Mouse (Mus musculus) liver, embryonic 15.5 days (tissue): ENCODE results near the gene Sdccag8. TPM values are rescaled to one million over a fixed set of nuclear protein-coding genes. Genes with fewer than 3 reads are reported as not detected.

Source experiments
- ATAC-seq: fragments of 200-750 bp; cut with Nextera tagmentation; 2 replicates; pipeline ENCODE4 v1.8.0; 2017; ENCODE audit warnings: moderate number of reproducible peaks, mild to moderate bottlenecking, moderate library complexity; ENCODE audit not compliant: insufficient read depth
- H3K27ac ChIP-seq: fragments of 300-500 bp; sonication (generic); replicated peaks from 2 replicates; pipeline ENCODE4 v1.5.1; 2015; ENCODE audit warnings: mild to moderate bottlenecking, inconsistent platforms
- H3K27me3 ChIP-seq: fragments of 300-500 bp; sonication (generic); 2 replicates; pipeline ENCODE4 v1.6.1; 2015; ENCODE audit warnings: mild to moderate bottlenecking, inconsistent platforms
- H3K36me3 ChIP-seq: fragments of 300-500 bp; sonication (generic); replicated peaks from 2 replicates; pipeline ENCODE4 v1.6.1; 2015; ENCODE audit warnings: moderate library complexity, mild to moderate bottlenecking, inconsistent platforms
- H3K4me1 ChIP-seq: fragments of 300-500 bp; sonication (generic); replicated peaks from 2 replicates; pipeline ENCODE4 v1.6.1; 2015; ENCODE audit warnings: inconsistent platforms
- H3K4me2 ChIP-seq: fragments of 300-500 bp; sonication (generic); 2 replicates; pipeline ENCODE4 v1.6.1; 2015; ENCODE audit warnings: moderate library complexity, mild to moderate bottlenecking, inconsistent platforms
- H3K4me3 ChIP-seq: fragments of 300-500 bp; sonication (generic); replicated peaks from 2 replicates; pipeline ENCODE4 v1.5.1; 2015; ENCODE audit warnings: mild to moderate bottlenecking, inconsistent platforms
- H3K9ac ChIP-seq: fragments of 300-500 bp; sonication (generic); 2 replicates; pipeline ENCODE4 v1.6.1; 2015; ENCODE audit warnings: moderate library complexity, mild to moderate bottlenecking, inconsistent platforms
- H3K9me3 ChIP-seq: fragments of 300-500 bp; sonication (generic); replicated peaks from 2 replicates; pipeline ENCODE4 v1.6.1; 2016; ENCODE audit warnings: inconsistent platforms
- WGBS: fragments of 180-500 bp; shearing (Covaris S2); methylation state at CpG from one replicate; pipeline ENCODE4 v1.1.7; 2015; ENCODE audit warnings: mixed read lengths; ENCODE audit not compliant: insufficient replicate concordance; 5-methylcytosine and 5-hydroxymethylcytosine counted together
- polyA plus RNA-seq: library from polyadenylated mRNA; unstranded; fragments of >200 nt; fragmentation: Nextera tagmentation; extraction: Ambion mirVana; gene quantifications from 2 replicates; pipeline ENCODE4 v1.2.1, GENCODE M21; 2015

Gene Sdccag8
- polyA plus RNA-seq, 1 experiment from 2014 or later: 5.0 TPM

DNA sequence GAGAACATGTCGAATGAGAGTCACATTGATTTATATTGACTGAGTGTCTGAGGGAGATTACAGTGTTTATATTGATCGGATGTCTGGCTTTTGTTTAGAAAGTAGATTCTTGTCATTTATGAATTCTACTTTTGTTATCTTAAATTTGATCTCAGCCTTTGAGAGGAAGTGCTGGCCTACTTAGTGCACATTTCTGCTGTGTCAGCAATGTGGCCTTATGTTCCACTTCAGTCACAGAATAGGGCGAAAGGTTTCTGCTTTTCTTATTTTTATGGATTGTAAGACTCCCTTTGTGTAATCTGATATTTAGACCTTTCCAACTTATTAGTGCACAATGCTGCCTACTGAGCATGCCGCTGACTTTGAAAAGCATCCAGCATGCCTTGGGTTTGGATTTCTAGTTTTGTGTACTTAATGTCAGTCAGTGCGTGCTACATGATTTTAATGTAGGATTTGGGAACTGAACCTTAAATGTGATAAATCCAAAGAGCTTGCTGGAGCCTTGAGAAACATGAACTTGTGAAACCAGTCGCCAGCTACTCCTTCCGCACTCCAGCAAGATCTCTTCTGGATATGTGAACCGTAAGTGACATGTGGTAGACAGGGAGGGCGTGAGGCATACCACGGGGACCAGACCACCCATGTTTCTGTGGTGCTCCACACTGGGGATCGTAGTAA is 34.3 kb downstream of the Sdccag8 start:
- Histone ChIP-seq H3K4me3 (no peak overlapping the region), H3K27ac (no peak overlapping the region), H3K9ac (no peak overlapping the region), H3K27me3 (no peaks in the 10 kb centered on the region), H3K4me1 (no peaks in the 10 kb centered on the region), H3K9me3 (no peaks in the 10 kb centered on the region), H3K4me2 (no peak overlapping the region), H3K36me3 (0 out of 2 replicates have a peak, but pooled peaks cover 9% of the 10 kb centered on the region)
- 74% methylated on average over 11 of the region's 11 CpGs for WGBS
- ATAC-seq: no peak

DNA sequence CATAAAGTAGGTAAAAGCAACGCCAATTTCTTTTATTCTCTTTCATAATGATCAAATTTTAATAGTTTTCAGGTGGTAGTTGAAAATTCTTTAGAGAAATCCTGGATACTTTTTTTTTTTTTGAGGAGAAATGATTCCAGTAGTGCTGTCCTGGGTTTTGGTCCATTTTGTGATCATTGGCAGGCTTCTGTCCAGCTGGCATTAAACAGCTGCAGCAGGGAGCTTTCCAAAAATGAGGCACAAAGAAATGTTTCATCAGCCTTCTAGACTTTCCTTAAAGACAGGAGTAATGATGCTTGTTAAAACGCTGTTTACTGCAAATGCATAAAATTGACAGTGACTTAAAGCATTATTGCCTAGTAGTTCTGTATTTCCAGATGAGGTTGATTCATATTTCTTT is 34.9 kb downstream of the Sdccag8 start:
- Histone ChIP-seq H3K27ac (no peak overlapping the region), H3K9me3 (no peaks in the 10 kb centered on the region), H3K4me3 (no peak overlapping the region), H3K4me1 (no peaks in the 10 kb centered on the region), H3K36me3 (0 out of 2 replicates have a peak, but pooled peaks cover 9% of the 10 kb centered on the region), H3K4me2 (no peak overlapping the region), H3K27me3 (no peaks in the 10 kb centered on the region), H3K9ac (no peak overlapping the region)
- 76% methylated on average over 2 of the region's 2 CpGs for WGBS
- ATAC-seq: no peak

DNA sequence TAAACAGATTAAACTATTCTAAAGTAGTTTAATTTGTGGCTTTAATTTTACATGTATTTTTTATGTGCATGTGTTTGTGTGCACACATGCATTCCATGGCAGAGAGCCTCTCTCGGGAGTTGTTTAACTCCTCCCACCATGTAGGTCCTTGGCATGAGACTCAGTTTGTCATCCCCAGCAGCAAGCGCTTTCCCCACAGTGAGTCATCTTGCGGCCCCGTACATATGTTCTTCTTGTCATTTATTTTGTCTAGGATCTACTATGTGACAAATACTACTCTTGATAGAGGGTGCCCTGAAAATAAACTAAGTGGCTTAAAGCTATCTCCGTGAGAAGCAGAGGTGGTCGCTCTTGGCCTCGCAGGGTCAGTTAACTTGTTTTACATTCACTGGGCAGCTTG is 36.9 kb downstream of the Sdccag8 start:
- Histone ChIP-seq H3K4me2 (no peak overlapping the region), H3K4me1 (no peaks in the 10 kb centered on the region), H3K4me3 (no peak overlapping the region), H3K9me3 (no peaks in the 10 kb centered on the region), H3K9ac (no peak overlapping the region), H3K27ac (no peak overlapping the region), H3K27me3 (no peaks in the 10 kb centered on the region), H3K36me3 (no peaks in the 10 kb centered on the region)
- 80% methylated on average over 7 of the region's 7 CpGs for WGBS
- no peak for ATAC-seq

DNA sequence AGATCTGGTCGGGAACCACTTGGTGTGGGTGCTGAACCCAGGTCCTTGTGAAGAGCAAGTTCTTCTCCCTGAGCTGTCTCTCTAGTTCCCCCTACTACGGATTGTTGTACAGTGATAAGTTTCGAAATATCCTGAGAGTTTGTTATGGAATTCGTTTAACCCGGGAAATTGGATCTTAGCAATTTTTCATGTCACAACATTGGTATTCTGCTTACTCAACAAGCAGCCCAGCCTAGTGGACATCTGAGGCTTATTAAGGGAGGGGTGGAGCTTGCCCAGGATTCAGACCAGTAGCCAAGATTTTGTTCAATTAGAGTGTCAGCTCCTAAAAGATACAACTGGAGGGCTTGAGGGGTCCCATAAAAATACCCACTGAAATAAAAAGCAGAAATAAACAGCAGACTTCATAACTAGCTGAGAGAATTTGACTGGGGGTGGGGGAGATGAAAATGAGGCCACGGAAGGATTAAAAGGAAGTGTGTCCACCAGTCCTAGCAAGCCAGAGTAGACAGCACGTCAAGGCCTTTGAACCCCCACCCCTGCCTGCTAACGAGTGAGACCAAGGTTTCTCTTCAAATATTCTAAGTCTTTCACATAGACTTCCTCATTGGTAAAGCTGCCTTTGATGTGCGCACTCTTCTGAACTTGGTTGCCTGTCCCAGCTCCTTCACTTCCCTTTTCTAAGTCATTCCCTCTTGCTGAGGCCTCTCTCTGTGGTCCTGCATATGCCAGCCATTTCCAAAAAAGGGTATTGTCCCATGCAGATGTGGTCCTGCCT is 38.5 kb downstream of the Sdccag8 start:
- no peak for ATAC-seq
- no peaks in the 10 kb centered on the region for H3K9me3 ChIP-seq
- H3K27me3 ChIP-seq: no peaks in the 10 kb centered on the region
- no peak overlapping the region for H3K4me3 ChIP-seq
- no peak overlapping the region for H3K4me2 ChIP-seq
- H3K27ac ChIP-seq: no peak overlapping the region
- H3K9ac ChIP-seq: no peak overlapping the region
- WGBS: 52% methylated on average over 9 of the region's 9 CpGs
- no peaks in the 10 kb centered on the region for H3K36me3 ChIP-seq
- H3K4me1 ChIP-seq: no peaks in the 10 kb centered on the region

DNA sequence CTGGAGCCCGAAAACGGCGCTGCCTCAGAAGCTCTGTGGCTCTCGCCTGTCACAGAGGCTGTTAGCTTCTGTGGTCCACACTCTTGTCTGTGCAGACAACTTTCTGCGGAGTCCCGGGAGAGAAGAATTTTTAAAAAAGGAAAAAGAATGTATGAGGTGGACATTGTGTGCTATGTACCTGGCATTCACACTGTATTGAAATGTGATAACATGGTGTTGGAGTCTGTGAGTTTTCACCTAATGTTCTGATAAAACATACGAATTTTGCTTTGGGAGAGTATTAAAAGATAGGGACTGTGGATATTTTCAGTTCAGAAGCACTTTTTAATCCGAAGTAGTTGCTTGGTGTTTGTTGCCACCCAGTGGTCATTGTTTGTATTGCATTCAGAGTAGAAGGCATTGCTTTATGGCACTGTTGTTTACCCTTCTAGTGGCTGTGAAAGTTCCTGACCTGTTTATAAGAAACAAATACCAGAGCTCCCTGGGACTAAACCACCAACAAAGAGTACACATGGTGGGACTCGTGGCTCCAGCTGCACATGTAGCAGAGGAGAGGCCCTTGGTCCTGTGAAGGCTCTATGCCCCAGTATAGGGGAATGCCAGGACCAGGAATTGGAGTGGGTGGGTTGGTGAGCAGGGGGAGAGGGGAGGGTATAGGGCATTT is 47.7 kb downstream of the Sdccag8 start:
- no peaks in the 10 kb centered on the region for H3K27me3 ChIP-seq
- ATAC-seq: no peak

DNA sequence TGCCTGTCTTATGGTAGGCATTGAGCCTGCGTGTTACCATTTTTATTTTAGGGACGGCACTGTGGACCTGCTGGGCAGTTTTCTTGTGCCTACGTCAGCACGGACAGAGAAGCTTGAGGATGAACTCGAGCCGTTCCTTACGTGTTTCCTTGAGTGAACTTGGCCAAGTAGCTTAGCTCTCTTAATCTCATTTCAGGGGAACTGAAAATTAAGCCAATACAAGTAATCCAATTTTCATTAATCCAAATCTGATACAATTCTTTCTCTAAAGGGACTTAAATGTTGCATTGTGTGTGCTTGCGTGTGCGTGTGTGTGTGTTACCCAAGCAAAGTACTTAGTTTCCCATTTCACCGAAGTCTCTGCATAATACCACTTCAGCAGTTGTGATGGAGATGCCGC is 56.0 kb downstream of the Sdccag8 start:
- no peak for ATAC-seq
- H3K4me1 ChIP-seq: no peaks in the 10 kb centered on the region; the same call in 1 of the 2 replicates
- no peak overlapping the region for H3K4me3 ChIP-seq
- no peak overlapping the region for H3K27ac ChIP-seq
- WGBS: 82% methylated on average over 11 of the region's 11 CpGs
- H3K36me3 ChIP-seq: no peaks in the 10 kb centered on the region
- H3K9me3 ChIP-seq: no peaks in the 10 kb centered on the region
- no peaks in the 10 kb centered on the region for H3K27me3 ChIP-seq
- no peak overlapping the region for H3K4me2 ChIP-seq
- no peak overlapping the region for H3K9ac ChIP-seq

More for the DNA sequence above, 47.7 kb downstream of the Sdccag8 start:
- Histone ChIP-seq H3K27ac (no peak overlapping the region), H3K36me3 (no peaks in the 10 kb centered on the region), H3K4me2 (no peak overlapping the region), H3K9me3 (no peaks in the 10 kb centered on the region), H3K4me1 (no peaks in the 10 kb centered on the region), H3K4me3 (no peak overlapping the region), H3K9ac (no peak overlapping the region)
- 53% methylated on average over 9 of the region's 9 CpGs for WGBS

DNA sequence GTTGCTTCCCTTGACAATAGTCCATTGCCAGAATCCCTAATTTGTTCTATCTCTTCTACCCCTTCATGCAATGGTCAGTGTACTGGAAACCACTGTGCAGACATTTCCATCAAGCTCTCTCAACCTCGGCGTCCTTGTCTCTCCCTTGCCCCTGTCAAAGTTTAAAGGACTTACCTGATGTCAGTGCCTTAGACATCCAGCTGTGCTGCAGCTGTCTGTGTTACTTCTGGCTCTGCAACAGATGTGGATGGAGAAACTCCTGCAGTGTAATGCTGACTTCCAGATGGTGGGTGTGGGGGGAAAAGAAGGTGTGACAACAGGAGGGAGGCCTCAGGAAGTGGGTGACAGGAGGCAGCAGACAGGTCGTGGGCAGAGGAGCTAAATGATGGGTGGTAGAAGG is 57.5 kb downstream of the Sdccag8 start:
- WGBS: 29% methylated on average over 3 of the region's 3 CpGs
- ATAC-seq: no peak
- Histone ChIP-seq H3K27ac (no peak overlapping the region), H3K9ac (no peak overlapping the region), H3K4me3 (no peak overlapping the region), H3K4me1 (no peaks in the 10 kb centered on the region; the same call in 1 of the 2 replicates), H3K4me2 (no peak overlapping the region), H3K9me3 (no peaks in the 10 kb centered on the region), H3K36me3 (no peaks in the 10 kb centered on the region), H3K27me3 (no peaks in the 10 kb centered on the region)

DNA sequence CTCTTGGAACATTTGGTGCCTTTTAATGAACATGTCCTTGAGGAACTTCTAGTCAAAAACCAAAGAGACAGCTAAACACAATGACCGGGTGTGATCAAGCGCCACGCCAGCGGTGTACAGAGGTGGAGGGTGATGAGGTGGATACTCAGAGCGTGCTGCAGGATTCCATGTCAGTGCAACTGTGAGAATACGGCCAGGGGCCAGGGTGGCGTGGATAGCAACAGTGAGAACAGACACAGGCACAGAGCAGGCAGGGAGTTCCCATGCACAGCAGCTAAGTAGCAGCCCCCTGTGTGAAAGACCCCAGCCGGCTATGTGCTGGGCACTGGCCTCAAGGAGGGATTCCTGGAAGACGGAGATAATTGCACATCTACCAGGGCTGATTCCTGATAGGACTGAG is 59.0 kb downstream of the Sdccag8 start:
- Histone ChIP-seq H3K4me1 (no peaks in the 10 kb centered on the region; the same call in 1 of the 2 replicates), H3K9me3 (no peaks in the 10 kb centered on the region), H3K9ac (no peak overlapping the region), H3K4me2 (no peak overlapping the region), H3K27ac (no peak overlapping the region), H3K27me3 (no peaks in the 10 kb centered on the region), H3K4me3 (no peak overlapping the region), H3K36me3 (no peaks in the 10 kb centered on the region)
- 72% methylated on average over 9 of the region's 9 CpGs for WGBS
- ATAC-seq: no peak

DNA sequence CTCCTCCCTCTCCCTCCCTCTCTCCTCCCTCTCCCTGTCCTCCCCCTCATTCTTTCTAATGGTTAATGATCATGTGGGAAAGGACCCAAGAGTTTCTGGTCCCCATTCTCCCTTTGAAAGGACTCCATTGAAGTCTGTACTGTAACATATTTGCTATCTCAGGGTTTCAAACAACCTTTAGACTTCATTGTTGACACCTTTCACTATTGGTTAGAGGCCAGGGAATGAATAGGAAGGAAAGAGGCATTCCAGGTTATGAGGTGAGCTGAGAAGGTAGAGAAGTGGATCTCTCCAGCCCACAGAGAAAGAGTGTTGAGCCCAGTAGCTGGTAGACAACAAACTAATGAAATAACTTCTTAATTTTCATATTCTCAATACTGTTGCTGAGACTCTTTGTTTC is 59.7 kb downstream of the Sdccag8 start:
- Histone ChIP-seq H3K9me3 (no peaks in the 10 kb centered on the region), H3K27me3 (no peaks in the 10 kb centered on the region), H3K27ac (no peak overlapping the region), H3K4me3 (no peak overlapping the region), H3K36me3 (no peaks in the 10 kb centered on the region), H3K4me1 (no peaks in the 10 kb centered on the region; the same call in 1 of the 2 replicates), H3K9ac (no peak overlapping the region), H3K4me2 (no peak overlapping the region)
- ATAC-seq: no peak

DNA sequence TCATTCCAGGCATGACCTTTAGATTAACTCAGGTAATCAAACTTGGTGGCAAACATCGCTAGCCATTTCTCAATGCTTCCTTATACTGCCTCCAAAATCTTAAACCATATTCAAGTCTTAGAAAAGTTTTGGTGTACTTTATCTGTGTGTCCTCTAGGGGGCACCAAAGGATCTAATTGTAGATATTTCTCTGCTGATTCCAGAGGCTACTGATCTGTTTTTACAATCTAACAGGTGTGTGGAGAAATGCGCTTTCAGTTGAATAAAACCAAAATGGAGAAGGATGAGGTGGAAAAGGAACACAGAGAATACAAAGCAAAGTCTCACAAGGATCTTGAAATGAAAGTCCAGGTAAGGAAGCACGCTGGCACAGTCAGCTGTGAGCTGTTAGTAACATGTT is 63.3 kb downstream of the Sdccag8 start:
- H3K27me3 ChIP-seq: no peaks in the 10 kb centered on the region
- 40% methylated on average over 3 of the region's 3 CpGs for whole genome bisulfite sequencing
- H3K36me3 ChIP-seq: no peaks in the 10 kb centered on the region
- no peaks in the 10 kb centered on the region; the same call in 1 of the 2 replicates for H3K4me1 ChIP-seq
- no peak overlapping the region for H3K27ac ChIP-seq
- no peak overlapping the region for H3K4me3 ChIP-seq
- H3K4me2 ChIP-seq: no peak overlapping the region
- H3K9me3 ChIP-seq: no peaks in the 10 kb centered on the region
- no peak for ATAC-seq
- H3K9ac ChIP-seq: no peak overlapping the region

DNA sequence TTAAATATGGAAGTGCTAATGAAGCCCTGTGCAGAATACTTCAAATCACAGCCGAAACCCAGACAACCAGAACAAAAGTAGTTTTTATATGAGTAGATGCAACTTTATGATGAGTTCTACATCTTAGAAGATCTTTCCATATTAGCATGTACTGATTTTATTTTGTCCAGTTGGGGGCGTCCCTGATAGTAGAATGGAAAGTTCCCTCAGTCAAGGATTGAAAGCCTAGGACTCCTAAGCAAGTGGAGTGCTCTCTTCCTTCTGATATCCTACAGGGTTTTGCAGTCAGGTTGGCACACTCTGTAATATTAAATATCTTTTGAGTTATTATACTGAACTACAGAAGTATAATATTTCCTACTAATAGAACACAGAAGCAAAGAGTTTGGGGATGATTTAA is 64.5 kb downstream of the Sdccag8 start:
- H3K27ac ChIP-seq: no peak overlapping the region
- H3K4me3 ChIP-seq: no peak overlapping the region
- no peak overlapping the region for H3K9ac ChIP-seq
- no peak for ATAC-seq
- H3K36me3 ChIP-seq: no peaks in the 10 kb centered on the region
- no peaks in the 10 kb centered on the region for H3K9me3 ChIP-seq
- H3K4me1 ChIP-seq: no peaks in the 10 kb centered on the region
- WGBS: 63% methylated on average over 2 of the region's 2 CpGs
- H3K27me3 ChIP-seq: no peaks in the 10 kb centered on the region
- H3K4me2 ChIP-seq: no peak overlapping the region
